Mouse (Mus musculus) erythroblast, adult 5-6 weeks (primary cell): ENCODE measurements around the gene Tnmd. TPM values are rescaled to one million over a fixed set of nuclear protein-coding genes. Genes with fewer than 3 reads are reported as not detected.

Experiments used
- ATAC-seq: replicated peaks from 2 replicates; pipeline ENCODE4 v1.8.0; 2016; ENCODE audit warnings: moderate number of reproducible peaks, mild to moderate bottlenecking, moderate TSS enrichment, inconsistent platforms; ENCODE audit not compliant: poor library complexity, low FRiP score, severe bottlenecking
- total RNA-seq, 2 experiments: library from RNA; stranded (forward) in 1 of 2; stranded (reverse) in 1 of 2; fragments of 150-400 nt in 1 of 2; fragments of 200-764, 138-1000 nt in 1 of 2; gene quantifications; 2 replicates each; pipeline versions ENCODE4 v1.2.3 to v1.2.4; 2015 to 2017; ENCODE audit warnings: low replicate concordance in 2 of 2

The Tnmd gene
- total RNA-seq (2015; ENCODE audit: low replicate concordance) (not detected in 2 replicates), total RNA-seq (2017; ENCODE audit: low replicate concordance) (not detected in 2 replicates)

DNA sequence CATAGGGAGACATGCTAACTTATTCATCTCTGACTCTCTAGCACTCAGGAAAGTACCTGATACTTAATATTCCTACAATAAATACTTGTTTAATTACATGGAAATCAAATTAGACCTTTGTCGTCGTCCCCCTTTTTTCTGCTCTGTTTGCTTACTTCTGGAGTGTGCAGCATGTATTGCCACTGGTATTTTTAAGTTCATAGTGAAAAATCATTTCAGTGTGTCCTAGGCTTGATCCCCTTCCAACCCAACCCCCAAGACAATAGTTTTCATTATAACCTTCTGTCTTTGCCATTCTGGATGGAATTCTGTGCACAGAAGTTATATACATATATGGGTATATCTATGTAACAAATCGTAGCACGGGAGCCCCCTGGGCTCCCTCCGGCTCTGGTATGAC, at the start of gene Tnmd:
Tnmd (plus strand) TSS at position 301 of the 400 bp plus-strand sequence.
- no peak for ATAC-seq

DNA sequence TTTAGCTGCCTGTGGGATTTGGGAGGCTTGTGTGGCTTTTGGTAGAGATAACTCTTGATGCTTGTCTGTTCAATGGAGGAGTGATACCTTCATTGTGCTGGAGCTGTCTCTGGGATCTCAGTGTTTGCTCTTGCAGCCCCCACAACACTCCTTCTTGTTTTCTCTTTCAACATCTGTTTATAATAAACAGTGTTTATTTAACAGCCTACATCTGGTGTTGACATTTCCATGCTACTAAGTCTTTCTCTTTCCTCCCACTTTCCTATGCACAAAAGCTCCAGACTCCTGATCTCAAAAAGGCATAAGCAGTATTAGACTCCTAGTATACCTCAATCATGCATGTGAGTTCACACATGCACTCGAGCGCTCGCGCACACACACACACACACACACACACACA, 2.9 kb downstream of the Tnmd start:
- ATAC-seq: no peak

DNA sequence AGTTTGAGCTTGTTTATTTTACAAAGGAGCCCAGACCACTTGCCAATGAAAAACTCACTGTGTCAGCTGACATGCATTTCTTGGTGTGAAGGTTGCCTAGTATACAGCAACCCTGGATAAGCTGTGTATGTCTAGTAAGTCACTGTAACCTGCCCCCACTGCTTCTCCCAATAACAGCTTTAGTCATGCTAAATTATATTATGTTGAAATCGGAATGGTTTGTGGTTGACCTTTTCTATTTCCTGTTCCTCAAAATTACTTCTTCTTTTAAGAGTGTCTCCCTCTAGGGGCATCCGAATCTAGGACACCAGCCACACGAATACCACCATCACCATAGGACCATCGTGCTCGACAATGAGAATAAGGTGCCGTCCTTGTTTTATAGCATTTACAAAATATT, 19.0 kb downstream of the Tnmd start:
- no peak for ATAC-seq

DNA sequence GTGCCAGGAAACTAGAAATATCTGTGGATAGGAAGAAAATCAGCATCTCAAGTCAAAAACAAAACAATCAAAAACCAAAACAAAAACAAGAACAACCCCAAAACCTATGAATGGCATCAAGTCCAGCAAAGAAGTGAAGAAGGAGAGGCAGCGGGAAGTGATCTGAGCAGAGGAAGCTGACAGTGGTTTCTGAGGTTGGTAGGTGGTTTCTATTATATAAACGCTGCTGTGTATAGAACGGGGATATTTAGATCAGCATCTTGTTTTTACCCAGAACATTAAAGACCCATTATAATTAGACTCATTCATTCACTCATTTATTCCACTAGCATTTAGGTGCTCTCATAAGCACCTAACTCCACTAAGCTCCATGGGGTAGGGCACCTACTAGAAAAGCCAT, 36.5 kb downstream of the Tnmd start:
- no peak for ATAC-seq

DNA sequence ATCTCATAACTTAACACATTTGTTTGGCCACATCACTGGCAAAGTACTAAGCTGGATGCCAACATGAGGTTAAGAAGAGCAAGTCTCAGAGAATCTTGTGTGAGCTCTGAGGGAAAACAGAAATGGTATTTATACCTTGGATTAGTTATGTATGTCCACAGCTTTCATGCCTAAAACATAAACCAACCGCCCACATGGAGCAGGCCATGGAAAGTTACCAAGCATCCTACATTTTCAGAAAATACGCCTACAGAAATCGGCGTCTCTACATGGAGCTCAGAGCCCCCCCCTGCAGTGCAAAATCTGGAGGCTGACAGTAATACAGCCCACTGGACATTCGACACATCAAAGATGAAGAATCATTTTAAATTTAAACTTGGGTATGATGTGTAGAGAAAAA, 37.3 kb downstream of the Tnmd start:
- ATAC-seq: no peak

DNA sequence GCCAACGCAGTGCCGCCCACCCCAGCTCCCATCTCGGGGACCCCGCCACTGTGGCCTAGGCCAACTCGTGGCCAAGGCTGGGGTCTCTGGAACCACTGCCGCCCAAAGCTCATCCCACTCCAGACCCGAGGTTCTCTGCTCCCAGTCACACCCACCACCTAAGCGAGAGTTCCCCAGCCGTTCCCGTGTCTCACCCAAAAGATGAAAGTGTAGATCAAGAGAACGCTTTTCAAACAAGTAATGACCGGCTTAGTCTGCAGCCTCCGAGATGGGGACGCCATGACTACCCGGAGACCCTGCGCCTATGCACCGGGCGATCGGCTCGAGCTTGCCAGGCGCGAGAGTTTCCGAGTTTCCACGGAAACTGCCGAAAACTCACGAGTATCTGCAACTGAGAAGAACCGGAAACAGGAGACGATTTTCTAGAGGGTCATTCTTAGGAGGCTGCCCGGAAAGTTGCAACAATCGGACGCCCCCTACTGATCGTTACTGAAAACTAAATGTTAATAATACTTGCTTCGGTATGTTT, 47.3 kb downstream of the Tnmd start, which contains the start of gene Tspan6:
Tspan6 (minus strand) TSS at position 416 of the 529 bp plus-strand sequence.
- ATAC-seq: no peak

DNA sequence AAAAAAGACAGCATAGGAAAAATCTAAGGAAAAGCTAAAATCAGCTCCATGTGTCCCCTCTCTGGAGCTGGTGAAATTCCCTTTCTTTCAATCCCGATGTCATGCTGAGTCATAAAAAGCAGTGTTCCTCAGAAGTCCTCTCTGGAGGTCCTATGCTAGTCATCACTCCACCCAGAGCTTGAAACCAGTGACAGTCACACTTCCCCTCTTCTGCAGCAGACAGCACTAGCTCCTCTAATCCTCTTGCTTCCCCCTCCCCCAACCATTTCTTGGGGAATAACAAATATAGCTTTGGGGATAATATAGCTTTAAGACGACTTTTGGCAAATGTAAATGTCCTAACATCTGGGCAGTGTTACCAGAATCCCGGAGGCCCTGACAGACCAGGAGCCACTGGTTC, 57.5 kb downstream of the Tnmd start, which contains the start of gene Srpx2:
Srpx2 (plus strand) TSS at position 166 of the 400 bp plus-strand sequence.
- no peak for ATAC-seq

DNA sequence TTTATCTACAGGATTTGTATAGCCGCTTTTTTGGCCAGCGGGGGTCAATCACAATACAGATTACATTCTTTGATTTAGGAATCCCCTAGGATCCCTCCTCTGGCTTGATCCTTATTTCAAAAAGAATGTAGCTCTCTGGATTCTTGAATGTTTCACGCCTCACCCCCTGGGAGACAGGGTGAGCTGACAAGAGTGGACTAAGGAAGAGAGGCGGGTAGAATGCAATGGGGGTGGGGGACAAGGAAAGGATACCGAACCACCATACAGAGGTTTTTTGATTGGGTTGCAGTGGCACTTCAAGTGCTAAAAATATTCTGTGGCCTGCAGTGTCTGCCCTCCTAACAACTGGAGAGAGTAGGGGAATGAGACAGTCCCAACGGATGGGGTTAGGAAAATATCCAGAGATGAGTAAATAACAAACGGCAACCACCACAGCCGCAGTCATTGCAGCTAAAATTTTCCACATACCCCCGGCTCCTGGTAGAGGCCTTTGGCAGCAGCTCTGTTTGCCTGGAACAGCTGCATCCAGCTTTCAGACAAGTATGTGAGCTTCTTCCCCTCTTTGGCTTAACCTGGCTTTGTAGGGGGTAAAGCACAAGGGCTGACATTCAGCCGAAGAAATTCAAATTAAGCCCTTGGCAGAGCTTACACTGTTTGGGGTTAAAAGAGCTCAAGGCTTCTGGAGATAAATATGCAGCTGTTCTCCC, 60.8 kb downstream of the Tnmd start:
- no peak for ATAC-seq

DNA sequence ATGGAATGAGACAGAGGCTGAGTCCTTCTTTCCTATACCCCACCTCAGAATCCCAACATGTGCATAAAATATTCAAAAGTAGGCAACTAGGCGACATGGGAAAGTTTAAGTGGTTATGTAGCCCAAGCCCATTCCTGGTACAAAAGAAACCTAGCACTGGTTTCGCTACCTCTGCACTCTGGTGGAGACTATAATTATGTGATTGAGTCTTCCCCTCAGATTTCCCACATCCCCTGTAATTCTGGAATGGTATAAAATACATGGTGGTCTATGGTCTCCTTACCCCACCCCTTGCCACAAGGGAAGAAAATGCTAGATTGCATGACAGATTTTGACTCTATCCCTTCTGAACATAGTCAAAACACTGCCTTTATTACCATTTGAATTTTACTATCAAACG, 62.2 kb downstream of the Tnmd start:
- no peak for ATAC-seq

DNA sequence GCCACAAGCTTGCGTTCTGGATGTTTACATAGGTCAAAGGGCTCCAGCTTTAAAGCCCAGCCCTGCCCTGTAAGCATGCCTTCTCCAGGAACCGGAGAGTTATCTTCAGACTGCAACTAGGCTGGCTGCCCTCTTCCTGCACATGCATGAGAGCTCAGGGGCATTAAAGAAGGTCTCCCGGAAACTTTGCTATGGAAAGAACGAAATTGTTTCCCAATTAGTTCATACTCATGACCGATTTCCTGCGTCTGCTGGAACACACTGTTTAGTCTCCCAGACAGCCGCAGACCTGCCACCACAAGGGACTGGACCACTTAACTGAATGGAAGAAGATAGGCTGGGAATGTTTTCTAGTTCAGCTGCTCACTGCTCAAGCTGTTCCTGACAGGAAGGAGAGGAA, 63.4 kb downstream of the Tnmd start:
- ATAC-seq: no peak

Other genes starting within 250 kb of the Tnmd start
- not detected in 2 replicates for gene Pcdh19, start 162.0 kb upstream of the Tnmd start, total RNA-seq (2015; ENCODE audit: low replicate concordance)
- 0.28 TPM in 1 of 2 replicates, not detected in the other for gene Pcdh19, start 162.0 kb upstream of the Tnmd start, total RNA-seq (2017; ENCODE audit: low replicate concordance)
- not detected in 2 replicates for gene Tspan6, start 47.4 kb downstream of the Tnmd start, total RNA-seq (2015; ENCODE audit: low replicate concordance)
- gene Tspan6, start 47.4 kb downstream of the Tnmd start, total RNA-seq (2017; ENCODE audit: low replicate concordance): 0.28 TPM in 1 of 2 replicates, not detected in the other
- gene Srpx2, start 57.4 kb downstream of the Tnmd start, total RNA-seq (2015; ENCODE audit: low replicate concordance): not detected in 2 replicates
- gene Srpx2, start 57.4 kb downstream of the Tnmd start, total RNA-seq (2017; ENCODE audit: low replicate concordance): not detected in 2 replicates
- gene Sytl4, start 130.8 kb downstream of the Tnmd start, total RNA-seq (2015; ENCODE audit: low replicate concordance): 3.5 TPM in 1 of 2 replicates, not detected in the other
- gene Sytl4, start 130.8 kb downstream of the Tnmd start, total RNA-seq (2017; ENCODE audit: low replicate concordance): 3.5 TPM in 1 of 2 replicates, not detected in the other
- 16.3 and 23.0 TPM in 2 replicates for gene Cstf2, start 208.2 kb downstream of the Tnmd start, total RNA-seq (2015; ENCODE audit: low replicate concordance)
- gene Cstf2, start 208.2 kb downstream of the Tnmd start, total RNA-seq (2017; ENCODE audit: low replicate concordance): 20.9 and 24.5 TPM in 2 replicates